Mouse (Mus musculus) heart, adult 2 months (tissue): Measurements from ENCODE around the gene Alg9.

ENCODE experiments used
- CTCF ChIP-seq: fragments of 200-600 bp; IDR thresholded peaks from 2 replicates; pipeline ENCODE4 v1.8.1; 2022; ENCODE audit warnings: antibody characterized with exemption, mild to moderate bottlenecking, moderate library complexity
- EP300 ChIP-seq: fragments of 200-500 bp; IDR thresholded peaks from 2 replicates; pipeline ENCODE4 v1.6.1; 2011; ENCODE audit warnings: low read depth, low read length, control low read depth; ENCODE audit not compliant: insufficient read depth
- POLR2A ChIP-seq: fragments of 200-500 bp; IDR thresholded peaks from 2 replicates; pipeline ENCODE4 v1.6.1; 2011; ENCODE audit warnings: mild to moderate bottlenecking, low read depth, low read length, control low read depth; ENCODE audit not compliant: insufficient read depth

GRCm38 (mm10) chr9:50847606-50848368, 73.0 kb downstream of the Alg9 start:
- TF ChIP-seq POLR2A, result no peak
- TF ChIP-seq EP300, result no peak
- TF ChIP-seq CTCF, result no peak
